35 mouse cellular contexts compared by ENCODE assay signal in genomic region chr8:113660128-113660527, GRCm38 (mm10). TPM values are rescaled to one million over a fixed set of nuclear protein-coding genes. Genes with fewer than 3 reads are reported as not detected.
DNase-seq lines count a peak whose midpoint lies in the region; ATAC-seq lines count a peak whose summit lies in the region.
"Had no signal": no experiment of that assay in that cellular context is flagged by ENCODE, and none has a peak within 500 bp of the region (broad histone marks: within the 10 kb centered on the region; RNA-seq: fewer than 3 reads in every experiment).

No protein-coding gene starts in this region.

- peak; percentile 56 for DNase-seq in heart, adult 11 months
- DNase-seq in heart, postnatal 4 days: no peak
- DNase-seq in A20 (ENCODE audit: low read depth, low spot score): peak; percentile 21
- no peak for DNase-seq in kidney, adult 18-20 months
- DNase-seq: adrenal gland, adult 2 months; adrenal gland, postnatal 36 days; cerebellum, adult 18-20 months; cerebellum, postnatal 10 days; gastrocnemius, postnatal 10 days; kidney, adult 11 months; kidney, postnatal 36 days; lung, postnatal 10 days; right cerebral cortex, postnatal 4 days had no signal

- H3K27me3 ChIP-seq in hindbrain, embryonic 13.5 days: no peaks in the 10 kb centered on the region
- H3K27me3 ChIP-seq: forebrain, embryonic 12.5 days; heart, embryonic 15.5 days; neural tube, embryonic 13.5 days had no signal

- H3K27ac ChIP-seq in hindbrain, embryonic 13.5 days: no peak overlapping the region
- H3K27ac ChIP-seq: forebrain, embryonic 12.5 days; heart, embryonic 10.5 days; heart, embryonic 15.5 days; hindbrain, embryonic 14.5 days; limb, embryonic 12.5 days; macrophage; neural tube, embryonic 13.5 days had no signal

- ATAC-seq in common myeloid progenitor, adult 5-6 weeks (replicated peaks; ENCODE audit: low read depth, poor library complexity, severe bottlenecking): peak; percentile 55
- 0 out of 2 replicates have a peak, but pooled peaks have one; percentile 50 for ATAC-seq in megakaryocyte-erythroid progenitor cell, adult 5-6 weeks (replicated peaks; ENCODE audit: low FRiP score, low TSS enrichment, poor library complexity, severe bottlenecking)
- no peak for ATAC-seq in hindbrain, embryonic 13.5 days (ENCODE audit: low FRiP score)
- ATAC-seq: activated CD4-positive, CD25-positive, alpha-beta regulatory T cell, adult 4 months; inflammation-experienced regulatory T-cells, adult 6 months had no signal

- no peak overlapping the region for H3K9ac ChIP-seq in hindbrain, embryonic 13.5 days
- H3K9ac ChIP-seq: forebrain, embryonic 12.5 days; heart, embryonic 15.5 days; hindbrain, embryonic 14.5 days; limb, embryonic 12.5 days; neural tube, embryonic 13.5 days had no signal

- no peaks in the 10 kb centered on the region for H3K9me3 ChIP-seq in hindbrain, embryonic 13.5 days
- H3K9me3 ChIP-seq: forebrain, embryonic 12.5 days; heart, embryonic 10.5 days; heart, embryonic 15.5 days; limb, embryonic 12.5 days; neural tube, embryonic 13.5 days had no signal

- H3K4me1 ChIP-seq in hindbrain, embryonic 13.5 days (replicated peaks): peaks cover 3% of the 10 kb centered on the region
- H3K4me1 ChIP-seq: heart, embryonic 10.5 days; heart, embryonic 15.5 days; limb, embryonic 12.5 days had no signal

- H3K4me2 ChIP-seq in hindbrain, embryonic 13.5 days: no peak overlapping the region
- H3K4me2 ChIP-seq: forebrain, embryonic 12.5 days; heart, embryonic 15.5 days; hindbrain, embryonic 14.5 days; limb, embryonic 12.5 days; liver, embryonic 11.5 days; midbrain, embryonic 11.5 days; neural tube, embryonic 13.5 days had no signal

- H3K36me3 ChIP-seq in hindbrain, embryonic 13.5 days: no peaks in the 10 kb centered on the region
- H3K36me3 ChIP-seq: forebrain, embryonic 12.5 days; heart, embryonic 10.5 days; heart, embryonic 15.5 days; limb, embryonic 12.5 days; neural tube, embryonic 13.5 days had no signal

- no peak overlapping the region for H3K4me3 ChIP-seq in hindbrain, embryonic 13.5 days
- H3K4me3 ChIP-seq: erythroblast, embryonic 14.5 days; forebrain, embryonic 12.5 days; heart, embryonic 10.5 days; heart, embryonic 15.5 days; limb, embryonic 12.5 days; neural tube, embryonic 13.5 days had no signal

- 93% methylated on average over 1 of the region's 1 CpGs for WGBS in hindbrain, embryonic 13.5 days

RNA-seq across cellular contexts. Expression of gene Syce1l, which starts 17.1 kb away (rescaled TPM):
- total RNA-seq in heart, postnatal 4 days (2021): not detected
- not detected in 2 replicates for total RNA-seq in common myeloid progenitor, adult 5-6 weeks (2017)
- not detected in 2 replicates for total RNA-seq in megakaryocyte-erythroid progenitor cell, adult 5-6 weeks (2014; fragmentation: Nextera tagmentation)
- not detected in 2 replicates for total RNA-seq in megakaryocyte-erythroid progenitor cell, adult 5-6 weeks (2017)
- not detected in 2 replicates for polyA plus RNA-seq in hindbrain, embryonic 13.5 days (2015; fragmentation: Nextera tagmentation; extraction: Ambion mirVana)
- total RNA-seq: adrenal gland, adult 2 months; gastrocnemius, postnatal 10 days; heart, postnatal 25 days had no signal
- polyA plus RNA-seq: activated CD4-positive, CD25-positive, alpha-beta regulatory T cell, adult 4 months; adrenal gland, adult 2 months; C2C12; embryonic facial prominence, embryonic 14.5 days; erythroblast, embryonic 14.5 days; forebrain, embryonic 12.5 days; gonadal fat pad, adult 2 months; heart, embryonic 10.5 days; heart, embryonic 15.5 days; hindbrain, embryonic 14.5 days; inflammation-experienced regulatory T-cells, adult 6 months; kidney, embryonic 16.5 days; limb, embryonic 12.5 days; liver, embryonic 11.5 days; liver, embryonic 16.5 days; macrophage; midbrain, embryonic 11.5 days; neural tube, embryonic 13.5 days; spleen, adult 2 months had no signal

RNA-seq across cellular contexts. Expression of gene Mon1b, which starts 24.7 kb away (rescaled TPM):
- total RNA-seq in heart, postnatal 4 days (2021): 1 to 10 TPM; 6.3 to 6.5 TPM
- 15.9 and 18.1 TPM in 2 replicates for total RNA-seq in common myeloid progenitor, adult 5-6 weeks (2017)
- total RNA-seq in megakaryocyte-erythroid progenitor cell, adult 5-6 weeks (2014; fragmentation: Nextera tagmentation): 14.2 and 17.0 TPM in 2 replicates
- 12.2 and 18.0 TPM in 2 replicates for total RNA-seq in megakaryocyte-erythroid progenitor cell, adult 5-6 weeks (2017)
- 10.7 and 10.9 TPM in 2 replicates for polyA plus RNA-seq in hindbrain, embryonic 13.5 days (2015; fragmentation: Nextera tagmentation; extraction: Ambion mirVana)

Comparison
In these comparisons a context has a peak if more than half of its experiments do, and no peak if none do; other contexts are left out.
1. DNase-seq: peak in heart, adult 11 months (single experiment) and A20 (single experiment); none in heart, postnatal 4 days (single experiment) and kidney, adult 18-20 months (single experiment).